Mouse (Mus musculus): ENCODE data around the gene Ccdc40. TPM values are rescaled to one million over a fixed set of nuclear protein-coding genes. Genes with fewer than 3 reads are reported as not detected.
A peak's percentile ranks its signal among the peaks of the same experiment; 100 is the strongest.
"Not testable (repeated sequence)": the region's sequence is repeated elsewhere in the genome, so short reads cannot be mapped to it uniquely, and the experiment has no call there.

Gene Ccdc40
- polyA plus RNA-seq, 1 experiment from 2014 or later, result 14.1 TPM

DNA sequence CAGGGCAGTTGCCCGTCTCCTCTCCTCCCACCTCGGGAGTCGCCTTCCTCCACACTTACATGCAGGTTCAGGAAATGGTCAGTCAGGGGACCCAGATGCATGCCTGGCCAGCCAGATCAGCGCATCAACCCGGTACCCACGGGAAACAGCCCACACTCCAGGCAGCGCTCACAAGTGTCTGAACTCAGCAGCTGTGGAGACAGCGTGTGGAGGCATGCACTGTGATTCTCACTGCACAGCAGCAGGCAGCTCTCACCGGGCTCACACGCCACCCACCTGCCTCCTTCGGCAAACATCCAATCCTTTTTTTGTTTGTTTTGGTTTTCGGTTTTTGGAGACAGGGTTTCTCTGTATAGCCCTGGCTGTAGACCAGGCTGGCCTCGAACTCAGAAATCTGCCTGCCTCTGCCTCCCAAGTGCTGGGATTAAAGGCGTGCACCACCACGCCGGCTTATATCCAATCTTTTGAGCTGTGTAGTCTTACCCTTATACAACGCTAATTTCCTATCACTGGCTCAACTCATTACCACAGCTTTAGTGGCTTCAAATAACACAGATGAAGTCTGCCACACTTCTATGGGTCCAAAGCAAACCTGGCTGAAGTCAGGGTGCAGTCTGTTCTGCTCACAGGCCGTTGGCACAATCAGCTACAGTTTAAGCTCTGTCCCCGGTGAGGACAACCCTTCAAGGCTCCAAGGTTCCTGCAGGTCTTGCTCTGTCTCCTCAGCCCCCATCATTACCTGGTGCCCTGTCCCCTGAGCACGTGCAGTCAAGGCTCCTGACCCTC, 59.0 kb downstream of the Ccdc40 start:
- 91% methylated on average over 20 of the region's 20 CpGs for WGBS
- no peaks in the 10 kb centered on the region for H3K4me1 ChIP-seq (replicated peaks; ENCODE audit: control insufficient read depth, insufficient read depth, low read length)
- ATAC-seq (ENCODE audit: low FRiP score) (no peak), DNase-seq (ENCODE audit: low spot score) (no peak)
- no peak overlapping the region for H3K4me2 ChIP-seq (replicated peaks)
- H3K4me3 ChIP-seq (replicated peaks; ENCODE audit: low read length), result no peak overlapping the region
- peaks cover 97% of the 10 kb centered on the region for H3K36me3 ChIP-seq (replicated peaks; ENCODE audit: control insufficient read depth, insufficient read depth)
- no peaks in the 10 kb centered on the region for H3K27me3 ChIP-seq (ENCODE audit: control insufficient read depth, insufficient read depth, low read length)
- no peak overlapping the region for H3K27ac ChIP-seq
- H3K9ac ChIP-seq, result no peak overlapping the region
- H3K9me3 ChIP-seq (ENCODE audit: control insufficient read depth, low read length), result no peaks in the 10 kb centered on the region

DNA sequence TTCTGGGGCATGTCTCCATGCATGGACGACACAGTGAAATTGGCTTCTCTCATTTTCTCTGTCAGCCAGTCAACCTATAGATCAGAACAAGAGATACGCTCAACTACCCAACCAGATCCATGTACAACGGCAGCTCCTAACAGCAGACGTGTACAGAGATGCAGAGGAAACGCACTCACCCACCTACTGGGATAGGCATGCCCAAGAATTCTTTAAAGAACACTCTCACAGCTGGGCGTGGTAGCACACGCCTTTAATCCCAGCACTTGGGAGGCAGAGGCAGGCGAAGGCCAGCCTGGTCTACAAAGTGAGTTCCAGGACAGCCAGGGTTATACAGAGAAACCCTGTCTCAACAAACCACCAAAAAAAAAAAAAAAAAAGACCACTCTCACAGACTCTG, 64.5 kb downstream of the Ccdc40 start:
- H3K4me2 ChIP-seq (replicated peaks); DNase-seq (ENCODE audit: low spot score); H3K9me3 ChIP-seq (ENCODE audit: control insufficient read depth, low read length); H3K27ac ChIP-seq; H3K4me3 ChIP-seq (replicated peaks; ENCODE audit: low read length); H3K4me1 ChIP-seq (replicated peaks; ENCODE audit: control insufficient read depth, insufficient read depth, low read length); ATAC-seq (ENCODE audit: low FRiP score); H3K9ac ChIP-seq; H3K27me3 ChIP-seq (ENCODE audit: control insufficient read depth, insufficient read depth, low read length): not testable (repeated sequence)
- WGBS, result 94% methylated on average over 8 of the region's 8 CpGs
- H3K36me3 ChIP-seq (replicated peaks; ENCODE audit: control insufficient read depth, insufficient read depth), result peaks cover 99% of the 10 kb centered on the region

DNA sequence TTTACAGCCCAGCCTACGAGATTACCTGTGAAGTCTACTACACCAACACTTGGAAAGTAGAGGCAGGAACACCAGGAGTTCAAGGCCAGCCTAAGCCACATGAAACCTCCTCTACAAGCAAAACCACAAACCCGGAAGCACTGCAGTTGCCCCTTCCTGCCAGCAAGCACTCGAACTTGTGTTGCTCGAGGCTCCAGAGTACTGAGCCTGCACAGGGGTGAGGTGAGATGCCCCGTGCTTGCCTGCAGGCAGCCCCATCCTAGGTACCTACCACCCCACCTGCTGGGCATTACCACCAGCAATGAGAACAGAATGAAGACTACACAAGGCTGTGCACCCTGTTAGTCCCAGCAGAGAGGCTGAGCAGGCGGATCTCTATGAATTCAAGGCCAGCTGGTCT, 69.6 kb downstream of the Ccdc40 start:
- H3K4me3 ChIP-seq (replicated peaks; ENCODE audit: low read length), result no peak overlapping the region
- no peak for ATAC-seq (ENCODE audit: low FRiP score)
- H3K27me3 ChIP-seq (ENCODE audit: control insufficient read depth, insufficient read depth, low read length), result no peaks in the 10 kb centered on the region
- no peak for DNase-seq (ENCODE audit: low spot score)
- peaks cover 53% of the 10 kb centered on the region for H3K36me3 ChIP-seq (replicated peaks; ENCODE audit: control insufficient read depth, insufficient read depth)
- peaks cover 10% of the 10 kb centered on the region for H3K4me1 ChIP-seq (replicated peaks; ENCODE audit: control insufficient read depth, insufficient read depth, low read length)
- 89% methylated on average over 6 of the region's 6 CpGs for WGBS
- no peaks in the 10 kb centered on the region for H3K9me3 ChIP-seq (ENCODE audit: control insufficient read depth, low read length)
- no peak overlapping the region for H3K9ac ChIP-seq
- H3K4me2 ChIP-seq (replicated peaks), result peak overlapping the region; percentile 71; the same call in 1 of the 2 replicates
- H3K27ac ChIP-seq, result no peak overlapping the region

GRCm38 (mm10) chr11:119298917-119299316, 70.5 kb downstream of the Ccdc40 start:
- H3K9me3 ChIP-seq (ENCODE audit: control insufficient read depth, low read length), result no peaks in the 10 kb centered on the region
- no peaks in the 10 kb centered on the region for H3K27me3 ChIP-seq (ENCODE audit: control insufficient read depth, insufficient read depth, low read length)
- H3K4me3 ChIP-seq (replicated peaks; ENCODE audit: low read length), result peak overlapping the region; percentile 68
- WGBS, result 20% methylated on average over 7 of the region's 7 CpGs
- DNase-seq (ENCODE audit: low spot score), result no peak
- H3K4me1 ChIP-seq (replicated peaks; ENCODE audit: control insufficient read depth, insufficient read depth, low read length), result peaks cover 10% of the 10 kb centered on the region
- peak overlapping the region; percentile 87 for H3K9ac ChIP-seq
- H3K4me2 ChIP-seq (replicated peaks), result peak overlapping the region; percentile 71
- ATAC-seq (ENCODE audit: low FRiP score), result no peak
- H3K36me3 ChIP-seq (replicated peaks; ENCODE audit: control insufficient read depth, insufficient read depth), result peaks cover 44% of the 10 kb centered on the region
- H3K27ac ChIP-seq, result no peak overlapping the region

DNA sequence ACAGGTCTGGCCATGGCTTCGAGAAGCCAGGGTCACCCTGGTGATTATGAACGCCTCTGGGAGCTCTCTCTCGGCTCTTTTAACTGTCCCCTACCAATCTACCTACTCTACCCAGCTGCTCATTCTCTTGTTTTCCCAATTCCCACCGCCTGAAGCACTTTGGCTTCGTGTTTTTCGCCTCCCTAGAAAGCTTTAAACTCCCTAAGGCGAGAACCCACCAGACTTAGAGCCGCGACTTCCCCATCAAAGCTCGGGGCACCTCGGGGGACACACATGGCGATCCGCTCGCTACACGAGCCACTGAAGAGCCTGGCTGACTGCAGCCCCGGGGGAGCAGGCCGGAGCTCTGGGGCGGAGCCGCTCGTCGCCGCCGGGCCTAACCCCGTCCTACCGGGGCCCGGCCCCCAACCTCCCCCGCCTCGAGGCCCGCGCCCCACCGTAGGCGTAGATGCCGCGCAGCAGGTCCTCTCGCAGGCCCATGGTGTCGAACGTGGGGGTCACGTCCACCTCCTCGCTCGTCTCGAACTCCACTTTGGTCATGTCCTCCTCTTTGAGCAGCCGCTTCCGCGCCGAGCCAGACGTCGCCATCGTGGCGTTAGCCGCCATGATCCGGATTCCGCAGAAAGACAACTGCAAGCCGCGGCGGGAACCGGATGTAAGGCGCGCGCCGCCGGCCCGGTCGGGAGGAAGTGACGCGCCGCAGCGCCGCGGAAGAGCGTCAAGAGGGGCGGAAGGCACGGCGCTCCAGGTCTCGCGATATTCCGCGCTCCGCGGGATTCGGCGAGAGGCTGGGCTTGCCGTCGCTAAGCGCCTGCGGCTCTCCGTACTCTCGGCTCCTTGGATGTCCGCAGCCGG, 71.2 kb downstream of the Ccdc40 start, which contains the start of gene Eif4a3:
Gene Eif4a3 (minus strand): TSS at position 699 of the 855 bp plus-strand sequence.
- Histone ChIP-seq H3K4me2 (replicated peaks) (peak within 1 kb of the TSS; percentile 74), H3K4me1 (replicated peaks; ENCODE audit: control insufficient read depth, insufficient read depth, low read length) (peaks cover 10% of the 10 kb centered on the region), H3K36me3 (replicated peaks; ENCODE audit: control insufficient read depth, insufficient read depth) (peaks cover 37% of the 10 kb centered on the region), H3K9me3 (ENCODE audit: control insufficient read depth, low read length) (no peaks in the 10 kb centered on the region), H3K4me3 (replicated peaks; ENCODE audit: low read length) (peak within 1 kb of the TSS; percentile 68), H3K27me3 (ENCODE audit: control insufficient read depth, insufficient read depth, low read length) (no peaks in the 10 kb centered on the region), H3K9ac (peak within 1 kb of the TSS; percentile 87), H3K27ac (peak within 1 kb of the TSS; percentile 94)
- peak; percentile 100 for DNase-seq (ENCODE audit: low spot score)
- peak; percentile 97 for ATAC-seq (ENCODE audit: low FRiP score)
- under 1% methylated on average over 84 of the region's 89 CpGs for WGBS

DNA sequence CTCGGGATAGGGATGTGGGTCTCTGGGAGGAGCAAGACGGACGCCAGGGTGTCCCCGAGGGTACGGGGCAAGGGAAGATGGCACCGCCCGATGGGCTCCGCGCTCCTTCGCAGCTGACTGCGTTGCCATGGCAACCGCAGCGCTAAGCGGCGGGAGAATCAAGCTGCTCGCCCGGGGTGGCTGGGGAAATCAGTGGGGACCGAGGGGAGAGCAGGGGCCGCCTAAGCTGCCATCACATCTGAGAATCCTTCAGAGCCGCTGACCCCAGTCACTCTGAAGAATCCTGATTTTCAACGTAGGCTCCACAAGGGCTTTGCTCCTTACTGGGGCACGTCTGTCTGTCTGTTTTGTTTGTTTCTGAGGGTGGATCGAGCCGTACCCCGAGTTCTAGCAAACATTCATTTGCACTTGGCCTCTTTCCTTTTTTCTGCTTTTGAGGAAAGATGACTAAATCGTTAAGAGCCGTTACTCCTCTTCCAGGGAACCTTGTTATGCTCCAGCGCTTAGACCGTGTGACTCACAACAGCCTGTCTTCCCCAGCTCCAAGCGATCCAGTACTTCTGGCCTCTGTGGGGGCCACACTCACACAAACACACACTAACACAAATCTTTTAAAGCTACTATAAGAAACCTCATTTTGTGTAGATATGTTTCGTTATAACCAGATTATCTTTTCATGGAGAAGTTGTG, 72.0 kb downstream of the Ccdc40 start:
- Histone ChIP-seq H3K36me3 (replicated peaks; ENCODE audit: control insufficient read depth, insufficient read depth) (peaks cover 29% of the 10 kb centered on the region), H3K27me3 (ENCODE audit: control insufficient read depth, insufficient read depth, low read length) (no peaks in the 10 kb centered on the region), H3K27ac (peak overlapping the region; percentile 94), H3K9ac (peak overlapping the region; percentile 87), H3K9me3 (ENCODE audit: control insufficient read depth, low read length) (no peaks in the 10 kb centered on the region), H3K4me3 (replicated peaks; ENCODE audit: low read length) (peak overlapping the region; percentile 68), H3K4me1 (replicated peaks; ENCODE audit: control insufficient read depth, insufficient read depth, low read length) (peaks cover 10% of the 10 kb centered on the region), H3K4me2 (replicated peaks) (peak overlapping the region; percentile 74)
- WGBS, result 1% methylated on average over 31 of the region's 31 CpGs
- ATAC-seq (ENCODE audit: low FRiP score) (no peak), DNase-seq (ENCODE audit: low spot score) (peak; percentile 32)

DNA sequence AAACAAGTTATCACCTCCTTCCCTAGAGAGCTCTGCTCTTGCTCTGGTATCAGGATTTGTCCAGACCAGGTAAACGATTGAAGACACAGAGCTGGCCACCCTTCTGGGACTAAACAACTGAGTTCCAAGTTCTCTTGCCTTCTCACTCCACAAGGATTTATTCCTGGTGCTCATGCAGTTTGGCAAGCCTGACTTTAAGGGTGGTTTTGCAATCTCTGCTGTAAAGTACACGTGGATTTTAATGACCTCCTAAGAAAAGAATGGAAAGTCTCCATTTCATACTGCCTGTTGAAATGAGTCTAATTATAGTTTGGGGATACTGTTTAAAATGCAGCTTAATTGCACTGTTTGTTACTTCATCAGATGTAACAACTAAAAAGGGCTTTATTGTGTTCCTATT, 72.6 kb downstream of the Ccdc40 start:
- no peaks in the 10 kb centered on the region for H3K27me3 ChIP-seq (ENCODE audit: control insufficient read depth, insufficient read depth, low read length)
- H3K4me1 ChIP-seq (replicated peaks; ENCODE audit: control insufficient read depth, insufficient read depth, low read length), result peaks cover 10% of the 10 kb centered on the region
- peak overlapping the region; percentile 68; the same call in 1 of the 2 replicates for H3K4me3 ChIP-seq (replicated peaks; ENCODE audit: low read length)
- 39% methylated on average over 2 of the region's 2 CpGs for WGBS
- H3K27ac ChIP-seq, result no peak overlapping the region
- H3K36me3 ChIP-seq (replicated peaks; ENCODE audit: control insufficient read depth, insufficient read depth), result peaks cover 23% of the 10 kb centered on the region
- peak overlapping the region; percentile 74; the same call in 1 of the 2 replicates for H3K4me2 ChIP-seq (replicated peaks)
- no peaks in the 10 kb centered on the region for H3K9me3 ChIP-seq (ENCODE audit: control insufficient read depth, low read length)
- DNase-seq (ENCODE audit: low spot score), result no peak
- H3K9ac ChIP-seq, result 0 out of 2 replicates have a peak overlapping the region, but pooled peaks have one; percentile 87
- ATAC-seq (ENCODE audit: low FRiP score), result no peak

DNA sequence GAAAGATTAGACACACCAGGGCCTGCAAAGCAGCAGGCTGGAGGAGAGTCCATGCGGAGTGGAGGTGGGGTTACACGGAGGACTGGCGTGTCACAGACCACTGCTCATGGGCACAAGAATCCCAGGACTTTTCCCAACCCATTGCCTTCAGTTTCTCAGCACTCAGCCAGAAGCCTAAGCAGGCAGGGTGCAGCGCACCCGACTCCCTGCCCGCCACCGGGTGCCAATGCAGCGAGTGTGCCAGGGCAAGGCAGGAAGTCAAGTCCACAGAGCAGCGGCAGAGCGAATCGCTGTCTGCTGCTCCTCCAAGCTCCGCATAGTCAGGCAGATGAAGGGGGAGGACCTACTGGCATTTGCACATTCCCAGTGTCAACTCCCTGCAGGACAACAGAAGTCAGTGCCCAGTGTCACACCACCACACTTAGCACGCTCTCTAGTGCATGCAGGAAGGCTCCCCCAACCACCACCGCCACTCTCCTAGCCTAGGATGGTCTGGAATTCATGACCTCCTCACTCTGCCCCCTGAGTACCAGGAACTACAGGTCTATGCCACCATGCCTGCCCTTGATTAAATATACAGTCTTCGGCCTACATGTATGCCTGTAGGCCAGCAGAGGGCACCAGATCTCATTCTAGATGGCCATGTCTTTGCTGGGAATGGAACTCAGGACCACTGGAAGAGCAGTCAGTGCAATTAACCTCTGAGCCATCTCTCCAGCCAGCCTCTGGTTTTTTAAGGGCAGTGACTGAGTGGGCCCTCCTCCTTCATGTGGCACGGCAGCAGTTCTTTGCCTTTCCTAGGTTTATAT, 76.7 kb downstream of the Ccdc40 start:
- ATAC-seq (ENCODE audit: low FRiP score) (0 out of 2 replicates have a peak, but pooled peaks have one; percentile 46), DNase-seq (ENCODE audit: low spot score) (peak; percentile 71)
- 45% methylated on average over 16 of the region's 16 CpGs for WGBS
- Histone ChIP-seq H3K27ac (no peak overlapping the region), H3K36me3 (replicated peaks; ENCODE audit: control insufficient read depth, insufficient read depth) (no peaks in the 10 kb centered on the region), H3K27me3 (ENCODE audit: control insufficient read depth, insufficient read depth, low read length) (0 out of 2 replicates have a peak, but pooled peaks cover under 1% of the 10 kb centered on the region), H3K4me1 (replicated peaks; ENCODE audit: control insufficient read depth, insufficient read depth, low read length) (no peaks in the 10 kb centered on the region; the same call in 1 of the 2 replicates), H3K4me2 (replicated peaks) (no peak overlapping the region), H3K9ac (no peak overlapping the region), H3K4me3 (replicated peaks; ENCODE audit: low read length) (no peak overlapping the region), H3K9me3 (ENCODE audit: control insufficient read depth, low read length) (no peaks in the 10 kb centered on the region)
